Mouse (Mus musculus): ENCODE results near the gene Oxt. TPM values are rescaled to one million over a fixed set of nuclear protein-coding genes. Genes with fewer than 3 reads are reported as not detected.
A peak's percentile ranks its signal among the peaks of the same experiment; 100 is the strongest.
"Not testable (repeated sequence)": the region's sequence is repeated elsewhere in the genome, so short reads cannot be mapped to it uniquely, and the experiment has no call there.

The Oxt gene
- under 1 TPM in 1 of 4 experiments, not detected in 3; 0.97 TPM for total RNA-seq (2022)

DNA sequence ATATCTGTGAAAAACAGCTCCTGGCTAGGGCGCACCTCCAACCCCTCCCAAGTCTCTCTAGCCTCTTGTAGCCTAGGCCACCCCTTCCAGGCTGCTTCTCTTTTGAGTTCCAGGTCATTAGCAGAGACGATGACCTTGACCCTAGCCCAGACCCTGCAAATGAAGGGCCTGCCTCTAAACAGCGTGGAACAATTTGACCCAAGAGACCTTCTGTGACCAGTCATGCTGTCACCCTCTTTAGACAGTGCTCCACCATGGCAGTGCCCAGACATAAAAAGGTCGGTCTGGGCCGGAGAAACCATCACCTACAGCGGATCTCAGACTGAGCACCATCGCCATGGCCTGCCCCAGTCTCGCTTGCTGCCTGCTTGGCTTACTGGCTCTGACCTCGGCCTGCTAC lies at the start of gene Oxt:
TSS of gene Oxt (plus strand) at position 301 of the 400 bp plus-strand sequence.
- DNase-seq (ENCODE audit: low spot score in 2 of 2), result no peak

DNA sequence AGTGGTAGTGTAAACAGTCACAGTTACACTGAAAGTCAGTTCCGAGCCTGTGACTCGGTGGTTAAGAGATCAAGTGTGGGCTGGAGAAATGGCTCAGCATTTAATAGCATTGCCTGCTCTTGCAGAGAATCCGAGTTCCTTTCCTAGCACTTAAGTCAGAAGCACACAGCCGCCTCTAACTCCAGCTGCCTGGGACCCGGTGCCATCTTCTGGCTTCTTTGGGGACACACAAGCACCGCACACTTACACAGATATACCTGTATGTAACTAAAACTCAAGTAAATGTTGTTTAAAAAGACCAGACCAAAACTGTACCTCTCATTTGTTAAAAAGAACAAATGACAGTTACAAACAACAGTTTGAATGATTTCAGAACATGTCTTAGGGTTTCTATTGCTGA lies 47.5 kb upstream of the Oxt start:
- DNase-seq (ENCODE audit: low spot score in 2 of 2), result no peak

DNA sequence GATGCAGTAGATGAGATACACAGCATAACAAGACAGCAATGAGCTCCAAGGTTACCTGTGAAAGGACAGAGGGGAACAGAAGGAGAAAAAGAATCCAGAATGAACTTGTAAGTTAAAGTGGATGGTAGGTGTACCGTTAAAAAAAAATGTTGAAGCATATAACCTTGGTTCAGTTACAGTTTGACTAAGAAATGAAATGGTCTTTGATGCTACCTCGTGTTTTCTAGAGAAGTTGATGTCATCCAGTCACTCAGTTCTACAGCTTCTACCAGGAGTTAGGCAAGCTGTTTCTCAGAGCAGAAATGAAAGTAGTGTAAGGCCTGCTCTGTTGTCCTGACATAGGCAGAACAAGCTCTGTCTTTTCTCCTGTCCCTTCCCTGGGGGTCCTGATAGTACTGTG lies 46.7 kb upstream of the Oxt start:
- DNase-seq (ENCODE audit: low spot score in 2 of 2), result no peak

DNA sequence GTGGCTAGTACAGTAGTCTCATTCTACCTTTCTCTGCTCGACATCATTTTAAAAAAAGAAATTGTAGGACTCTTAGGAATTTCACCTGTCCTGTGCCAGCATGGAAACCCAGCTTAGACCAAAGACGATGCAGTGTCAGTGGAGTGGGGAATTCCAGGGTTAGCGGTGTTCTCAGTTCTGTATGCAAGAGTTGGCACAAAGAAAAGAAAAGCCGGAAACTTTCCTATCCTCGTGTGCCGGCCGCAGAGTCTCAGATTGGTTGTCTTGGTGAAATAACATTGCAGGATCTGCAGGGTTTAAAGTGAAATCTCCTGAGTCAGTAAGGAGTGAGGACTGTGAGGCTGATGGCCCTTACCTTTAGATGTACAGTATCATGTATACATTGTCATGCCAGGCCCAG lies 46.0 kb upstream of the Oxt start:
- DNase-seq (ENCODE audit: low spot score in 2 of 2), result no peak

DNA sequence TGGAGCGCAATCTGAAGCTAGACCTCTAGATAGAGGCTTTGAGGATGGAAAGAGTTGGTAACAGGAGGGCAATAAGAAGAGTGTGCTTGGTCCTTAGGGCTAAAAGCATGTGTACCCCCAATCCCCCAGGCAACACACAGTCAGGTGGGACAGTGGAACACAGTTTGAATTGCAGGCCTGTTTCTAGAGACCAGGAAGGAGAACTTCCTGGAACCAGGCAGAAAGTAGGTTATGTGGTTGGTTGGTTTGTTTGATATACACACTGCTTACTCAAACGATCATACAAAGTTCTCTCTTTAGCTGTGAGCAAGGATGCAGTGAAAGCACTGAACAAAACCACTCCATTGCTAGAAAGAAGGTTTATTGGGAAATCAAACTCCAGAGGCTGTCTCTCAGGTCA lies 43.8 kb upstream of the Oxt start:
- no peak for DNase-seq (ENCODE audit: low spot score in 2 of 2)

DNA sequence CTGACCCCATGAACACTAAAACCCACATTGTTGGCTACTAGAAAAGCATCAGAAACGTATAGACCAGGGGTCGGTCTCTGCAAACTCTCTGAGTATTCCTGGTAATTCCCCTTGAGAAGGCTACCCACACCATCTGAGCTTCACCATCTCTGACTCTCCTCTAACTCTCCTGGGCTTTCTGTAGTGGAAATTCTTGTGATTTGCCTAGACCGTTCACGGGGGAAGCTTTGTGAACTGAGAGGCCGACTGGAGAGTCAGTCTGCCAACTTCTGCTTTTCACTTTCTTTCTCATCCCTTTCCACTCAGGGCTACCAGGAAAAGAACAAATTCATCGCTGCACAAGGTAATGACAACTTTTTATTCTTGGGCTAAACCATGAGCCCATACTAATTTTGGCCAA lies 41.0 kb upstream of the Oxt start:
- no peak for DNase-seq (ENCODE audit: low spot score in 2 of 2)

DNA sequence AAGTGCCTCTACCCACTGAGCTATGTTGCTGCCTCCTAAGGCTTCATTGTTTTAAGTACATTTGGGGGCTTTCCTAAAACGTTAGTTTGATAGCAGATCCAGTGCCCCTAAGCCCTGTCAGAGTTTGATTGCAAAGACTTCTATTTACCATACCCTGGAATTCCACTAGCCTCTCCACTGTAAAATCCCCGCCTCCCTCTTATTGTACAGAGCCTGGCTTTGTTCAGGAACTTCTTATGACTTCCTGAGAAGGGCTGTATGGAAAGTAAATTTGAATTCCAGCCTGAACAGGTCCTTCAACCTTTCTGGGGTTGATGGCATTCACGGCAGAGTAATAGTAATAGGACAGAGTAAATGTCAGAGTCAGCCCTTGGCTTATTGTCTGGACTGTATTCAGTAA lies 39.1 kb upstream of the Oxt start:
- DNase-seq (ENCODE audit: low spot score in 2 of 2), result no peak

DNA sequence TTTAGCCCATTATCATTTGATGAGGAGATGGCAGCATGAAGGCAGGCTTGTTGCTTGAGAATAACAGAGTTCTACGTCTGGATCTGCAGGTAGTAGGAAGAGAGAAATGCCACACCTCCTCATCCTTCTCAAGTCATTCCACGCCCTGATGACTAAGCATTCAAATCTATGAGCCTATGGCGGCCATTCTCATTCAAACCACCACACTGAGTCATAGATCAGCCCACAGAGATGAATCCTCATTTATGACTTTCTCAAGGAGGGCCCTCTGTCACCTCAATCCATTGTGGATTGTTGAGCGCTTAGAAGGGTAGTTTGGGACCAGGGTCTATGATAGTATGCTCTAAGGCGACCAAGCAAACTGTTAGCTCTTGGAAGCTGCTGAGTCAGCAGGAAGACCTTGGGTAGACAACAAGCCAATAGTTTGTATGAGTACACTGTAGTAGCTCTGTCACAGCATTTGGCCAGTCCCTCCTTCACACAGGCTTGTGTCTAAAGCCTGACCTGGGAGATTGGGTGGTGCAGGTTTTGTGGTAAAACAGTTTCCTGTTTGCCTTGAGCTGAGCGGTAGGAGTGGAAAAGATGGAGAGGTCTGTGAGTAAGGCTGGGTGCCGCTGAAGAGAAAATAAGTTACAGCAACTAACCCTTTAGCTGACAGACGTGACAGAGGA lies 37.0 kb upstream of the Oxt start:
- no peak for DNase-seq (ENCODE audit: low spot score in 2 of 2)

DNA sequence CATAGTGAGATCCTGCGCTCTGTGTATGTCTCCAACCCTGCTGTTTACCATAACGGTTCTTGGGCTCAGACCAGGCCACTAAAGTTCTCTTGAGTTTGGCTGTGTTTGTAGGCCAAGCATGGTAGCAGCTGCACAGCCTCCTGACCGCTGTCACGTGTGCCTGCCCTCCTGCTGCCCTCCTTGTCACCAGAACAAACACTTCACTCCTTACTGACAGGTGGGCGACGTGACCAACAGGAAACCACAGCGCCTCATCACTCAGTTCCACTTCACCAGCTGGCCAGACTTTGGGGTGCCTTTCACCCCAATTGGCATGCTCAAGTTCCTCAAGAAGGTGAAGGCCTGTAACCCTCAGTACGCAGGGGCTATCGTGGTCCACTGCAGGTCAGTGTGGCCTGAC lies 35.7 kb upstream of the Oxt start:
- no peak for DNase-seq (ENCODE audit: low spot score in 2 of 2)

DNA sequence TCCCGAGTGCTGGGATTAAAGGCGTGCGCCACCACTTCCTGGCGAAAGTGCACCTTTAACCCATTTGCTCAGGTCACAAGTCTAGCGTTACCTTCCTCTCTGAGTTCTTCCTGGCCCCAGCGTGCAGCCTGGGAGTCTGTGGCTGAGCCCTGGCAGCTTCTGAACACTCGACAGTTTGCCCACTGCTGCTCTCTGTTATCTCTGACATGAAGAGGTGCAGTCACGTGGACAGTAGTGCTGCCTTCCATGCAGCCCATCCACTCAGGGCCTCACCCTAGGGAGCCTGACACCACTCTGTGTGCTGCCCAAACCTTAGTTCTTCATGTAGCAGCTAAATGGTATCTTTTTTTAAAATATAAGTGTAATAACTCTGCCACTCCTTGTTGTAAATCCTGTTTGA lies 29.0 kb upstream of the Oxt start:
- DNase-seq (ENCODE audit: low spot score in 2 of 2), result no peak

DNA sequence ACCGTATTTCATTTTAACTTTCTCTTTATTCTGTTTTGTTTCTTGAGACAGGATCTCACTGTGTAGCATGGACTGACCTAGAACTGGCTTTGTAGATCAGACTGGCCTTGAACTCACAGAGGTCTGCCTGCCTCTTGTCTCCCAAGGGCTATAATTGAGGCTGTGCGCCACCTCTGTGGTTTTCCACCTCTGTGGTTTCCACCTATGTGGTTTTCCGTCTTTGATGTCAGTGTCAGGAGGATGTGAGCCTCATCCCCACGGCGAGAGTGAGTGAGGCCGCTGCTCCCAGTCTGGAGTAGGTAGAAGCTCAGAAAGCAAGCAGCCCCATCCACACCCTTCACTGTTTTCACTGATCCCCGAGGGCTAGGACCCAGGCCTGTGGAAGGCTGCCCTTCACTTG lies 21.1 kb upstream of the Oxt start:
- DNase-seq (ENCODE audit: low spot score in 2 of 2), result no peak

DNA sequence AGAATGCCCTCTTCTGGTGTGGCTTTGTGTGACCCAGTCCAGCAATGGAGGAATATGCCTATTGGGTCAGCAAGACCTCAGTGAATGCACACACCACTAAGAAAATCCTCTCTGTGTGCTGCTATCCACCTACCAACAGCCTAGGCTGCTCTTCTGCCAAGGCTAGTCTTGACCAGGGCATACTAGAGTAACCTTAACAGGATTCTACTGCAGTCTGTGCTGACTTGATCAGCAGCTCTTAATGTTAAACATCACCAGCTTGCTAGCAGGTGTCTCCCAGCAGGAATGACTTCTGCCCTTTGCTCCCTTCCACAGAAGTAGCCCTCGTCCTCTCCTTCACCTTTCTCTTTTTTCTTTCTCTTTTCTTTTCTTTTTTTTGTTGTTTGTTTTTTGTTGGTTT lies 19.7 kb upstream of the Oxt start:
- no peak for DNase-seq (ENCODE audit: low spot score in 2 of 2)

DNA sequence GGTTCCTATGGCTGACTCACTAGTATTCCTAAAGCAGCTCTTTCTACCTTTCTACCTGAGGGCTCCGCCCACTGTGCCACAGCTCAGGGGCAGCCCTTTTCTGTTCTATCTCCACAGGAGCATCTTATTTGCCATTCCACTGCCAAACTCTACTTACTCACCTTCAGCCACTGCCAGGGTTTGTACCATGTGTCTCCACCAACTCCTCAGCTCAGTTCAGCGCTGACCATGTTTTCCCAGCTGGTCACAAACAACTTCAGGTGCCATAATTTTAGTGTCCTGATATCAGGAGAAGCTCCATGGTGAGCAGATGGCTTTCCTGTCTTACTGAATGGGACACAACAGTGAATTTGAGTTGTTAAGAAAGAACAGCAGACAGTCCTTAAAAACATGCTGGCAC lies 18.5 kb upstream of the Oxt start:
- DNase-seq (ENCODE audit: low spot score in 2 of 2), result no peak

DNA sequence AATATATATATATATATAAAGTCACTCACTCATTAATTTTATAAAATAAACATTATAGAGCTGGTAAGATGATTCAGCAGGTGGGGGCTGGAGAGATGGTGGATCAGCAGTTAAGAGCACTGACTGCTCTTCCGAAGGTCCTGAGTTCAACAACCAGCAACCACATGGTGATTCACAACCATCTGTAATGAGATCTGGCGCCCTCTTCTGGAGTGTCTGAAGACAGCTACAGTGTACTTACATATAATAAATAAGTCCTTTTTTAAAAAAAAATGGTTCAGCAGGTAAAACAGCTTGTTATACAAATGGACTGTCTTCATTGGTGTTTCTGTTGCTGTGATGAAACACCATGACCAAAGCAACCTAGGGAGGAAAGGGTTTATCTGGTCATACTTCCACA lies 18.0 kb upstream of the Oxt start:
- no peak for DNase-seq (ENCODE audit: low spot score in 2 of 2)

DNA sequence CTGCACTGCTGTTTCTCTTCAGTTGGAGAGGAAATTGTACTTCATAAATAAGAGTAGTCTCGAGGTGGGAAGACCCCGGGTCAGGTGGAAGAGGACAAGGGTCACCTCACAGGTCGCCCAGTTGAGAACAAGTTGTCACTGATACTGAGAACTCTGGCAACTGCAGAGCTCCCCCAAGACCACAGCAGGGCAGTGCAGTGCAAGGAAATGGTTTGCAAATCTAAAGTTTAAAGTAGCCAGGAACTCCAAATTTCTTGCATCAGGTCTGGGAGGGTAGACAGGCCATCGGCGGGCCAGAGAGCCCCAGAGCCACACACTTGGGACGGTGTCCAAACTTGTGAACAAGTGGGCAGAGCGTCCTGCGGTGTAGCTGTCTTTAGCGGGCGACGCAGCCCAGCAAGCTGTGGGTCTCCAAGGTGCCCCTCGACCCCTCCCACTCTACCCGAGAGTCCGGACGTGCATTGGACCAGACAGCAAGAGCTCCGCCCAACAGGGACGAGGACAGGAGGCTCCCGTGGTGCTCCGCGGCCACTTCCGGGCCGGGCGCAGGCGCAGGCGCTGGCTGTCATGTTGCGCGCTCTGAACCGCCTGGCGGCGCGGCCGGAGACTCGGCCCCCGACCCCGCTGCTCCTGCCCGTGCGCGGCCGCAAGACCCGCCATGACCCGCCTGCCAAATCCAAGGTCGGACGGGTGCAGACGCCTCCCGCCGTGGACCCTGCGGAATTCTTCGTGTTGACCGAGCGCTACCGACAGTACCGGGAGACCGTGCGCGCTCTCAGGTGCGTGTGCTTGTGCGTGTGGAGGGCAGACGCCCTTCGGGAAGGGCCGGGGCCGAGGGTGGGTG lies 12.5 kb upstream of the Oxt start, which contains the start of gene Mrps26:
TSS of gene Mrps26 (plus strand) at position 531 of the 844 bp plus-strand sequence.
- DNase-seq (ENCODE audit: low spot score in 2 of 2), result peak; percentile 90

DNA sequence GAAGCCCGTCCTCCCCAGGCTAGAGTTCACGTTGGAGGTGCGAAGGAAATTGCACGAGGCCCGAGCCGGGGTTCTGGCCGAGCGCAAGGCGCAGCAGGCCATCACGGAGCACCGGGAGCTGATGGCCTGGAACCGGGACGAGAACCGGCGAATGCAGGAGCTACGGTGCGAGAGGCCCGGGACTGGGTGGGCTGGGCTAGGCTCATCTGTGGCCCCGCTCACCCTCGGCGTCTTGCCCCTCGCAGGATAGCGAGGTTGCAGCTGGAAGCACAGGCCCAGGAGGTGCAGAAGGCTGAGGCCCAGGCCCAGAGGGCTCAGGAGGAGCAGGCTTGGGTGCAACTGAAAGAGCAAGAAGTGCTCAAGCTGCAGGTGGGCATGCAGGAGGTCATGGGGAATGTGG lies 11.9 kb upstream of the Oxt start:
- DNase-seq (ENCODE audit: low spot score in 2 of 2), result peak; percentile 29 to 32

DNA sequence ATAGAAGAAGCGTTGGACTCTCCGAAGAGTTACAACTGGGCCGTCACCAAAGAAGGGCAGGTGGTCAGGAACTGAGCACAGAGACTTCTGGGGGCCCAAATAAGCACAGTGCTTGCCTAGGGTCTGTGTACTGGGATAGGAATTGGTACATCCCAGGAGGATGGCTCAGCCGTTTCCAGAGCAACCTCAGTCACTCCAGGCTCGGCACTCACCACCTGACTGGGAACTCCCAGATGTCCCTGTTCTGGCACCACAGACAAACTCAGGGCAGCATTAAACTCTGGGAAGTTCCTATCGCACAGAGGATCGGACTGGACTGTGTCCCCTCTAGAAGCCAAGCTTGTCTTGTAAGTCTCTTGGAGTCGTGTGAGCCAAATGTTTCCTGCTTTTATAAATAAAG lies 11.0 kb upstream of the Oxt start:
- DNase-seq (ENCODE audit: low spot score in 2 of 2), result peak; percentile 37 to 40

DNA sequence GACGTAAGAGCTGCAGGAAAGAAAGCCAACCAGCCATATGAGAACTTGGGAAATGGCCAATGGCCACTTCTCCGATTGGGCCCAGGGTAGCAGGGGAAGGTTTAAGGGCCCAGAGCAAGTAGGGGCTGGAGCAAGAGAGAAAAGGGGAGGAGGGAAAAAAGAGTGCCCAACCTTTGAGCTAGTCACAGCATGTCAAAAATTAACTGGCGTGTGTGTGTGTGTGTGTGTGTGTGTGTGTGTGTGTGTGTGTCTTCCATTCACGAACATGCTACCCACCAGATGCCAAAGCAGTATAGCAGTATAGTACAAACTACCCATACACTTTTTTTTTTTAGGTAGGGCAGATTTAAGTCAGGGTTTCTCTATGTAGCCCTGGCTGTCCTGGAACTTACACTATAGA lies 7.1 kb upstream of the Oxt start:
- DNase-seq (ENCODE audit: low spot score in 2 of 2), result no peak

DNA sequence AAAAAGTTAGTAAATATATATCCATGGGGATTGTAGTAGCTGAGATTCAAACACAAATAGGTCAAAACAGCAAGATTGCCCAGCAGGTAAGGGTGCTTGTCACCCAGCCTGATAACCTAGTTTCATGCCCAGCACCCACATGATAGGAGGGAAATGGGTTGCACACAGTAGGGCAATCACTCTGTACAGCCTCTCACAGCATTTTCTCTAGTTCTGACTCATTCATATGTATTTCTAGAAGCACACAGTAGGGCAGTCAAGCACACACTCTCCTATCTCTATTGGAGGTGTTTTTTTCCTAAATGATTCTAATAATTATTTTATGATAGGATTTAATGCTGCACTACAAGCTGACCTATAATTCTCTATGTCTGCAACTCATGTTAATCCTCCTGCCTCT lies 6.0 kb upstream of the Oxt start:
- DNase-seq (ENCODE audit: low spot score in 2 of 2), result no peak

DNA sequence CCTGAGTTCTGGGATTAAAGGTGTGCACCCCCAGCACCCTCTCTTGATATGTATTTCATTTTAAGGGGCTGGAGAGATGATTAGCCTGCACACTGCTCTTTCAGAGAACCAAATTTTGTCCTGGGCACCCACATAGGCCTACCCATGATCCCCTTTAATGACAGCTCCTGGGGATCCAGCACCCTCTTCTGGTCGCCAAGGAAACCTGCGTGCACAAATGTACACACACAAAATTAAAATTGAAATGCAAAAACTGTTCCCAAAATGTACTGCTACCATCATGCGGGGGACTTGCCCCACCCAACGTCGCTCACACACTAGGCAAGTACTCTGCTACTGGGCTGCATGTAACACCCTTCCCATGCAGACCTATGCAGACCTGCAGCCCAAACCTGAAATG lies 1.0 kb upstream of the Oxt start:
- no peak for DNase-seq (ENCODE audit: low spot score in 2 of 2)

DNA sequence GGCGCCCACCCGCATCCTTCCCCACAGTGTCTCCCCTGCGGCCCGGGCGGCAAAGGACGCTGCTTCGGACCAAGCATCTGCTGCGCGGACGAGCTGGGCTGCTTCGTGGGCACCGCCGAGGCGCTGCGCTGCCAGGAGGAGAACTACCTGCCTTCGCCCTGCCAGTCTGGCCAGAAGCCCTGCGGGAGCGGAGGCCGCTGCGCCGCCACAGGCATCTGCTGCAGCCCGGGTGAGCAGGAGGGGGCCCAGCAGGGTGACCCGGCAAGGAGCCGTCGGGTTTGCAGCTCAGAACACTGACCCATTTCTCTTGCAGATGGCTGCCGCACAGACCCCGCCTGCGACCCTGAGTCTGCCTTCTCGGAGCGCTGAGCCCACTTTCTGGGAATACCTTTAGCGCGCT lies 591 bp downstream of the Oxt start:
- DNase-seq (ENCODE audit: low spot score in 2 of 2), result not testable (repeated sequence)

DNA sequence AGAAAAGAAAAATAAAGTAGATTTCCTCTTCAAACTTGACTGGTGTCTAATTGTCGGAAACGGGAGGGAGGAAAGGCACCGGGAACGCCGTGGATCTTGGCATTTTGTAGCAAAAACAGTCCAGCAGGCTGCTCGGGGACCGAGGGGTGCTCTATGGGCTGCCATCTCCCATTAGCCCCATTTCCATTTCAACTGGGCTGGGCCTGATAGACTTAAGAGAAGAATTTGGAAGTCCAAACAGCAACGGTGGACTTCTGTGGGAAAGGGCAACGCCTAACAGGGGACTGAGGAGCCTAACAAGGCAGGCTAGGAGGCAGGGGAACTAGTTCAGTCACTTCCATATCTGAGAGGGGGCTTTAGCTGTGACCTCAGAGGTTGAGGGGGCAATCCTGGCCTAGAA lies 1.0 kb downstream of the Oxt start:
- no peak for DNase-seq (ENCODE audit: low spot score in 2 of 2)

DNA sequence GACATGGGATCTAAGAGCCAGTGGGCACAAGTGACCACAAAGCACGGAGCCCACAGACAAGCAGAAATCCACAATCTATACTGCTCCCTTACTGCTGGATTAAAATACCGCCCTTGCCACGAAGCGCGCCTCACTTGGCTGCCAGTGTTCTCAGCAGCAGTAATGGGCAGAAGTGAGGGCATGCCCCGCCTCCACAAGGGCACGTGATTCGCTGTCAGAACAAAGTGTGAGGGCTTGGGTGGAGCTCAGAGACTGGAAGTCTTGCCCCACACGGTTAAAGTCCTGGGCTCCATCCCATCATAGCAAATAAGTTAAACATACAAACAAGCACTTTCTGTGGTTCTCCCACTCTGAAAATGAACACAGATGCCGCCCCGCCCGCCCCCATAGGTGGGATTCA lies 1.7 kb downstream of the Oxt start:
- DNase-seq (ENCODE audit: low spot score in 2 of 2), result no peak
